Mouse (Mus musculus): ENCODE measurements at regions not wholly inside any gene's neighbourhood (a gene's known extent, or its start where the extent isn't known, plus 50 kb on each side); places are given as distances from the start of the nearest gene placed in this dataset.
"Not testable (repeated sequence)": the region's sequence is repeated elsewhere in the genome, so short reads cannot be mapped to it uniquely, and the experiment has no call there.

DNA sequence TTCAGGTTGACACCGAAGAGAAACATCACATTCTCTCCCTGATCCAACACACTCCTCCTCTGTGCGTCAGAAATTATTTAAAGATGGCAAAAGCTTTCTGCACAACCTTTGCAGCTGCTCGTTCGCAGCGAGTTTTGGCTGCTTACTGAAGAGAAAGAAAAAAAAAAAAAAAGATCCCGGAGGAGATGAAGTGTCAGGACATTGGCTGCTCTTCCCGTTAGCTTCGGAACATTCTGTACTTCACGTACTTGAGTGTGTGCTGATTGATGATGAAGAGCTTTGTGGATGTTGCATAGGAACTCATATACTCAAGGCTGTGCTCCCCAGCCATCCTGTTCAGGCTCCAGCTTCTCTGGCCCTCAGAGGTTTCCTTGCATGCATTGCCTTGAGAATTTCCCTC is 162.5 kb upstream of the Peli2 start:
- DNase-seq (ENCODE audit: low spot score), result no peak
- WGBS, result 94% methylated on average over 9 of the region's 9 CpGs
- H3K27me3 ChIP-seq (ENCODE audit: low read depth, poor library complexity, severe bottlenecking), result no peaks in the 10 kb centered on the region
- no peak overlapping the region for H3K27ac ChIP-seq (replicated peaks)
- H3K36me3 ChIP-seq, result no peaks in the 10 kb centered on the region
- H3K4me1 ChIP-seq, result no peaks in the 10 kb centered on the region
- H3K4me3 ChIP-seq, result no peak overlapping the region
- H3K9me3 ChIP-seq (replicated peaks), result no peaks in the 10 kb centered on the region

DNA sequence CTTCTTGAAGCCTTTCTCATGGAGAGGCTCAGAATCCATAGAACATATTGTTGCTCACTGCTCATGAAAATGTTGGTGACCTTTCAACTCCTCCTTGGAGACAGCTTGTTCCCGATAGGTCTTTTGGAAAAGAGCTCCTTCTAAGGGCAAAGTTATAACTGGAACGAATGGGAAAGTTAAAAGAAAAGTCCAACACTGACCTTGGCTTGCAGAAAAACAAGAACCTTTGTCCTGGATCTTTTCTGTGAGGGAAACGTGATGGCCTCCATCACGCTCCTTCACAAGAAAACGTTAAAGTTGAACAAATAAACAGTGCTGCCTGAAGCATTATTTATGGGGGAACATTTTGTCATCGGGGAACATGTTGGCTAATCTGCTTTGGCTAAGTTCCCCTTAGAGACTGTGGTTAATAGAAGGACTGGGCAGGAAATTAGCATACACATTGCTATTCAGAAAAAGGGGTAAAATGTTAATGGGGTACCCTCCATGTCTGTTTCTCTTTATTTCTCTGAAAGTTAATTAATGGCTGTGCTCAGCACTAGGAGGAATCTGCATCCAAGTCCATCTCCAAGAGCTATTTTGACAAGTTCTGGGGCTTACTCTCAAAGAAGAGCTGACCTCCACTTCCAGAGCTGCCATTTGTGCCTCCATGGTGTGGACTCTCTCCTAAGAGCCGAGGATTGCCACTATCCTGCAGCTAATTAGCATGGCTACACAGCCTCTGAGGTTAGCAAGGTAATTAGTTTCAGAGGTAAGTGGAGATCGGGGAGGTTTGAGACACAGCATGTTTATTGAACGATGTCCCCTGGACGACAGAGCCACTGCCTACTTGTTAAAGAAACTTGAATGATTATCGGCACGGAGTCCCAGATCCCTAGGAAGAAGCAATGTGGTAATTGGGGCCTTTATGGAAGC is 161.0 kb upstream of the Peli2 start:
- no peak for DNase-seq (ENCODE audit: low spot score)
- no peaks in the 10 kb centered on the region for H3K36me3 ChIP-seq
- no peaks in the 10 kb centered on the region for H3K9me3 ChIP-seq (replicated peaks)
- no peaks in the 10 kb centered on the region for H3K27me3 ChIP-seq (ENCODE audit: low read depth, poor library complexity, severe bottlenecking)
- no peak overlapping the region for H3K4me3 ChIP-seq
- H3K27ac ChIP-seq (replicated peaks), result no peak overlapping the region
- H3K4me1 ChIP-seq, result no peaks in the 10 kb centered on the region
- WGBS, result 76% methylated on average over 12 of the region's 12 CpGs

DNA sequence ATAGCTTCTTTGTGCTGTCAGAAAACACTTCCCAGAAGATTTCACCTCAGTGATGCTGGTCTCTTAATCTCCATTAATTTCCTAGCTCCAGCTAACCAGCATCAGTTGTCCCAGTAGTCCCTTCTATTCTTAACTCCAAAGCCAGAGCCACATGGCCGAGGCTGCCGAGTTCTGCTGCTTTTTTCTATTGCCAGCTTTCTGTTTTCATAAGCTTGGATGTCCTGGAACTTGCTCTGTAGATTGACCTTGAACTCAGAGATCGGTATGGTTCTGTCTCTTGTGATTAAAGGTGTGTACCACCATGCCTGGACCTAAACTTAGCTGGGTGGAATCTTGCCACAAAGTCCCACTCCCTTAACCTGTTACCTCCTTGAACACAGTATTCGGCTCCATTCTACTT is 155.8 kb upstream of the Peli2 start:
- not testable (repeated sequence) for H3K9me3 ChIP-seq (replicated peaks); H3K27me3 ChIP-seq (ENCODE audit: low read depth, poor library complexity, severe bottlenecking); H3K36me3 ChIP-seq; H3K4me3 ChIP-seq; H3K4me1 ChIP-seq; DNase-seq (ENCODE audit: low spot score); H3K27ac ChIP-seq (replicated peaks)
- 89% methylated on average over 4 of the region's 4 CpGs for WGBS

DNA sequence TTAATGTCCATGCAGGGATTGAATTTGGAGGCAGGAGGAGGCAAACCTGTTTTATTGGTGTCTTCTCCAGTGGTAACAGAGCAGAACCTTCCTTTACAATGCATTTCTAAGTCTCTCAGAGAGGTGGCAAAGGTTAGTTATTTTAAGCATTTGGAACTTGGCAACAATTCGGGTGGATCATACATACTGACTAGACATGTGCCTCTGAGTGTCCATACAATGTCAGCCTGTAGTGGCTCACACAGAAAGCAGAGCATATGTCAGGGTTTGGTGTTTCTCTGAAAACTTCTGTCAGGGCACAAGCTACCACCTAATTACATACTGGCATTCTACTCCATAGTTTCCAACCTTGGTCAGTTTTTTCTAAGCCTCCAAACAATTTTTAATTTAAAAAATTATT is 150.8 kb upstream of the Peli2 start:
- 74% methylated on average over 1 of the region's 1 CpGs for WGBS
- no peak for DNase-seq (ENCODE audit: low spot score)
- Histone ChIP-seq H3K27me3 (ENCODE audit: low read depth, poor library complexity, severe bottlenecking) (no peaks in the 10 kb centered on the region), H3K9me3 (replicated peaks) (no peaks in the 10 kb centered on the region), H3K27ac (replicated peaks) (no peak overlapping the region), H3K36me3 (no peaks in the 10 kb centered on the region), H3K4me1 (no peaks in the 10 kb centered on the region), H3K4me3 (no peak overlapping the region)

DNA sequence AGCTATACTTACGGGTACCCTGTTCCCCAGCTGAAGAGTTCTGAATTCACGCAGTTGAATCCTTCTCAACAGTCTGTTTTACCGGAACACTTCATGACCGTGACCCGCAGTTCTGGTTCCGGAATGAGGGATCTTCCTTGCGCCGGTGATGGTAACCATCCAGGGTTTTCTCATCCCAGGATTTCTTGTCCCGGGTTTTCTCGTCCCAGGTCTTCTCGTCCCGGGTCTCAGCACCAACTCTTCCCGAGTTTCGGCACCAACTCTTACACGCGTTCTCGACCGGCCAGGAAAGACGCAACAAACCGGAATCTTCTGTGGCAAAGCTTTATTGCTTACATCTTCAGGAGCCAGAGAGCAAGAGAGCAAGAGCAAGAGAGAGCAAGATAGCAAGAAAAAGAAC is 147.5 kb upstream of the Peli2 start:
- H3K27me3 ChIP-seq (ENCODE audit: low read depth, poor library complexity, severe bottlenecking); H3K4me3 ChIP-seq; H3K27ac ChIP-seq (replicated peaks); H3K4me1 ChIP-seq; DNase-seq (ENCODE audit: low spot score); H3K36me3 ChIP-seq; H3K9me3 ChIP-seq (replicated peaks): not testable (repeated sequence)
- whole genome bisulfite sequencing, result 95% methylated on average over 20 of the region's 20 CpGs

DNA sequence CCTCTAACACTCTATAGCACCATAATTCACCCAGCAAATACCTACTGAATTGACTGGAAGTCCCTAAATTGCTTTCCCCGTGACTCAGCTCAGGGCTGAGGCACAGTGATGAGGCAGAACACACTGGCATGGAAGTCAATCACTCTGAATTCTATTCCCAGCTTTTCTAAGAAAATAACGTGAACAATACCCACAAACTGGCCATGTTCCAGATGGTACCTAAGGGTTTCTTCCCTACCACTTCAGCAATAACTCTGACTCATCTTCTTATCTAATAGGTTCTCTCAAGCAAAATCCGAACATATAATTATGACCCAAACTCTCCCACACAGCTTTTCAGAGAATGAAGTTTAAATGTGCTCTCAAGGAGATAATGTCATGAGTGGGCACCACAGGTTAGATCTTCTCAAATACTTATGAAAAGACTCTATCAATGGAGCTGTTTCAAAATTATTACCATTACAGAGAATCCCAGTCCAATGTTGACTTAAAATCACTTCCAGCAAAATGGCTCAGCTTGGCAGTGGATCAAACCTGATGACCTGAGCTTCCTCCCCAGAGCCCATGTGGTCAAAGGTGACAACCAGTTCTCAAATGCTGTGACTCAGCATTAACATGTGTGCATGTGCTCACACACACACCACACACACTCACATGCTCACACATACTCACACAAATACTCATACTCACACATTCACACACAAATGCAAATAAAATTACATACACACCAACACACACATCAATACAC is 137.5 kb upstream of the Peli2 start:
- H3K4me3 ChIP-seq, result no peak overlapping the region
- no peak for DNase-seq (ENCODE audit: low spot score)
- 81% methylated on average over 3 of the region's 3 CpGs for WGBS
- no peaks in the 10 kb centered on the region for H3K36me3 ChIP-seq
- no peaks in the 10 kb centered on the region for H3K27me3 ChIP-seq (ENCODE audit: low read depth, poor library complexity, severe bottlenecking)
- H3K9me3 ChIP-seq (replicated peaks), result peaks cover 6% of the 10 kb centered on the region
- peaks cover 16% of the 10 kb centered on the region for H3K4me1 ChIP-seq
- H3K27ac ChIP-seq (replicated peaks), result no peak overlapping the region

DNA sequence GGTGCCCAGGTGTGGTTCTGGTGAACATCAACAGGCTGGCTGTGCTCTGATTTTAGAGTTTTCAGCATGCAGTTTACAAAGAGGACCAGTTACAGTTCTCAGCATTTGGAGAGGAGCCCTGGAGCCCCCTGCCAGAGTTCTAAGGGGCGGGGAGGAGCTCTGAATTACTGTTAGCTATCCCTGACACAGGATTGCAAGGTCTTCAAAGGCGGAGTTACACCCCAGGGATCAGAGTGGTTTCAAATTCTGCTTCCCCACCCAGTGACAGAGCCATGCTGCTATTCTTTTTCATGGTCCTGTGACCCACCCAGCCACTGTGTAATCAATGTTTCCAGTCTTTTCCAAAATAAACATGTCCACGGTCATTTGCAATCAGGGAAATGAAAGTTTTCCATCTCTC is 134.1 kb upstream of the Peli2 start:
- Histone ChIP-seq H3K36me3 (no peaks in the 10 kb centered on the region), H3K9me3 (replicated peaks) (peaks cover 6% of the 10 kb centered on the region), H3K4me1 (peaks cover 16% of the 10 kb centered on the region), H3K27me3 (ENCODE audit: low read depth, poor library complexity, severe bottlenecking) (no peaks in the 10 kb centered on the region), H3K4me3 (no peak overlapping the region), H3K27ac (replicated peaks) (no peak overlapping the region)
- 21% methylated on average over 3 of the region's 3 CpGs for WGBS
- no peak for DNase-seq (ENCODE audit: low spot score)

DNA sequence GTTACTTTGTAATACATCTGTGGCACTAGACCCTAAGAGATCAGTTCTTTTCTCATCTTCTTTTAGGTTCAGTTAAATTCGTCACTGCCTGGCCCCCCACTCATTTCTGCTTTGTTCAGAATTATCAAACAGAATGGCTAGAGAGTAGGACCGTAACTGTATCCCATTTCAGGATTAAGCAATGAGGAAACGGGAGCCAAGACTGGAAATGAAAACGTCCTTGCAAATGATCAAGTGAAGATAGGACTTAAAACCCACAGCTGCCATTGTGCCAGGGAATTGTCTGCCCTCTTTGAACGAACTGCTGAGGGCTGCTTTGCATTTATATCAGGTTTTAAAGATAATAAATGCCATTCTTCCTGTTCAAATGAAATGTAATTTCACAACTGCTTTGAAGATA is 133.7 kb upstream of the Peli2 start:
- Histone ChIP-seq H3K27ac (replicated peaks) (no peak overlapping the region), H3K36me3 (no peaks in the 10 kb centered on the region), H3K27me3 (ENCODE audit: low read depth, poor library complexity, severe bottlenecking) (no peaks in the 10 kb centered on the region), H3K4me3 (no peak overlapping the region), H3K9me3 (replicated peaks) (peaks cover 6% of the 10 kb centered on the region), H3K4me1 (peaks cover 16% of the 10 kb centered on the region)
- no peak for DNase-seq (ENCODE audit: low spot score)
- WGBS, result 23% methylated on average over 5 of the region's 5 CpGs

DNA sequence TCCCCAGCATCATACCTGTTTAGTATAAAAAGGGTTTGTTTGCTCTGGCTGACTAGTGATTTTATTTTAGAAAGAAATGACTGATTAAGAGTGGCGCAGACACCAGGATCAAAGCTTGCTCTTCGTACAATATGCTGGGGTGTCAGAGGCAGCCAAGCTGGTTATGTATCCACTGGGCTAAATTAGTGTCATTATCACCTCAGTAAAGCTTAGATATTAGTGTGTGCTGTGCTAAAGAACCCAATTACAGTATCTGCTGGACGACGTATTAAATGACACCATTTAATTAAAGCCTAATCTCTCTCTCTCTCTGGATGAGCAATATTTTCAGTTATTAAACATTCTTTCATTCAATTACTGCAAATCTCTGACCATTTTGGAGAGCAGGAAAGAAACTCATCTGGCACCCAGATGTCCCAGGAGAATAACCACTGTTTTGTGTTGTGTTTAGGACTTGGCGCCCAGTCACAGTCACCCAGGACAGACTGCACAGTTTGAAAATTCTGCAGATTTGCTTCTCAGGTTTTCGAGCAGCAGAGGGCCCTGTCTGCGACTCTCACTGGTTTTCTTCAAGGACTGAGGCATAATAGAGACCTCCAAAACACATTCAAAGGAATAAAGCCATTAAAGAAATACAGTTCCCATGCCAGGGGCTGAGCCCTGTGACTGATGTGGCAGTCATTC is 133.1 kb upstream of the Peli2 start:
- H3K4me1 ChIP-seq, result peaks cover 16% of the 10 kb centered on the region
- no peak overlapping the region for H3K27ac ChIP-seq (replicated peaks)
- no peak overlapping the region for H3K4me3 ChIP-seq
- no peak for DNase-seq (ENCODE audit: low spot score)
- no peaks in the 10 kb centered on the region for H3K27me3 ChIP-seq (ENCODE audit: low read depth, poor library complexity, severe bottlenecking)
- H3K9me3 ChIP-seq (replicated peaks), result peaks cover 6% of the 10 kb centered on the region
- 75% methylated on average over 7 of the region's 7 CpGs for WGBS
- no peaks in the 10 kb centered on the region for H3K36me3 ChIP-seq

DNA sequence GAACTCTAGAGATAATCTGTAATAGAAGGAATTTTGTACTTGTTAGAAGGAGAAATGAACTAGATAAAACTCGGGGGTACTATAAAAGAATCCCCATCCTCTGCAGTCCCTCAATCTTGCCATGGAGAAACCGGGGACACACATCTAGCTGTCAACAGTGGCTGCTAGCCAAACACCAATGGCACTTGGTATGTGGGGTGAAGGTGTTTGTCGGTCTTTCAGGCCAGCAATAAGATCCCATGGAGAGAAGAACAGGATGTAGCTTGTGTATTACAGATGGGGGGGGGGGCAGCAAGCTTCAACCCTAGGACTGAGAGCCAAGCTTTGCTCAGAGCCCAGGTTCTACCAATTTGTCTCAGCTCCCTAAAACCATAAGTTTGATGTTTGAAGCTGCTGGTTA is 132.5 kb upstream of the Peli2 start:
- peaks cover 16% of the 10 kb centered on the region for H3K4me1 ChIP-seq
- no peak for DNase-seq (ENCODE audit: low spot score)
- no peak overlapping the region for H3K27ac ChIP-seq (replicated peaks)
- H3K9me3 ChIP-seq (replicated peaks), result peaks cover 6% of the 10 kb centered on the region
- no peak overlapping the region for H3K4me3 ChIP-seq
- H3K36me3 ChIP-seq, result no peaks in the 10 kb centered on the region
- 91% methylated on average over 3 of the region's 3 CpGs for WGBS
- H3K27me3 ChIP-seq (ENCODE audit: low read depth, poor library complexity, severe bottlenecking), result no peaks in the 10 kb centered on the region

DNA sequence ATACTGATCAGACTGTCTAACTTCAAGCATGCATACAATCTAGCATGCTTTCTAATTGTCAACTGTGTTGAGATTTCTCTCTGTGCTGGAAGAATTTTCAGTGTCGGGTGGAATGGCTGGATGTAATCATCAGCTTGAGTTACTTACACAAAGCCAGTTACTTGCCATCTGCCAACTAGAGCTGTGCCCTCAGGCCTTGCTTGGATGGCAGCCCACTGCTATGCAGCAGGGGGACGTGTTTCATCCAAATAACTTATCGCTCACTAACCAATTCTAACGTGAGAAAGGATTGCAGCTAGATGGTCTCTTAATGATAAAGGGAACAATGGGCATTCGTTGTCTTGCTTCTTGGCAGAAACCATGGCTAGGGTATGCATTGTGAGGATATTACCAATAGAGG is 131.3 kb upstream of the Peli2 start:
- Histone ChIP-seq H3K27me3 (ENCODE audit: low read depth, poor library complexity, severe bottlenecking) (no peaks in the 10 kb centered on the region), H3K4me3 (no peak overlapping the region), H3K9me3 (replicated peaks) (peaks cover 6% of the 10 kb centered on the region), H3K36me3 (no peaks in the 10 kb centered on the region), H3K27ac (replicated peaks) (no peak overlapping the region), H3K4me1 (peaks cover 16% of the 10 kb centered on the region)
- WGBS, result 88% methylated on average over 5 of the region's 5 CpGs
- DNase-seq (ENCODE audit: low spot score), result no peak

DNA sequence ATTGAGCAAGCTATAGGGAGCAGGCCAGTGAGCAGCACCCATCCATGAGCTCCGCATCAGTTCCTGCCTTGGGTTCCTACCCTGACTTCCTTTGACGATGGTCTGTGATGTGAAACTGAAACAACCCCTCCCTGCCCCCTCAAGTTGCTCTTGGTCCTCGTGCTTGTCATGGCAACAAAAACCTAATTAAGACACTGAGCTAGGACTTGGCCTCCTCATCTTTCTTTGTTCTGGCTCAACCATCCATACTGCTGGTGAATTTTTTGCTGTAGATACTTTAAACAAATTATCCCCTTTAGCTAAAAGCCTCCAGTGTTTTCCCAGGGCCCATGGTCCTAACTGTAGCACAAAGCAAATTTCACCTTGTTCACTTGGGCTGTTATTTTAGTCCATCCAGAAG is 129.9 kb upstream of the Peli2 start:
- H3K4me3 ChIP-seq, result no peak overlapping the region
- no peaks in the 10 kb centered on the region for H3K9me3 ChIP-seq (replicated peaks)
- H3K4me1 ChIP-seq, result peaks cover 16% of the 10 kb centered on the region
- no peak for DNase-seq (ENCODE audit: low spot score)
- no peaks in the 10 kb centered on the region for H3K36me3 ChIP-seq
- 81% methylated on average over 3 of the region's 3 CpGs for WGBS
- H3K27me3 ChIP-seq (ENCODE audit: low read depth, poor library complexity, severe bottlenecking), result no peaks in the 10 kb centered on the region
- H3K27ac ChIP-seq (replicated peaks), result no peak overlapping the region

DNA sequence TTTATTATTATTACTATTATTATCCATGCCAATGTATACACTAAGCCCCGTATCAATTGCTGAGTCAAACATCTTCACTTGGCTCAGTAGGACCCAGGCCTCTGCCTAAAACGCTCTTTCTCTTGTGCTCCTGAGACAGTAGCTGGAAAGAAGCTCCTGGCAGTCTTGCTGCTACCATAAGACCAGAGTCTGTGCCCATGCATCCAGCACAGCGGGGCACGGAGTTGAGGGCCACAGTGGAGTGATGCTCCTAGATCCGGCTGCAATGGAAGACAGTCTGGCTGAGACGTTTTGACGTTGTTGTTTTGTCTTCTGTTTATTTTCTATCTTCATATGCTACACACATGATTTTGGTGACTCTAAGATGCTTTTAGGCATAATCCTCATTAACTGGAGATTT is 129.1 kb upstream of the Peli2 start:
- H3K36me3 ChIP-seq, result no peaks in the 10 kb centered on the region
- H3K4me1 ChIP-seq, result peaks cover 13% of the 10 kb centered on the region
- no peak for DNase-seq (ENCODE audit: low spot score)
- WGBS, result 95% methylated on average over 7 of the region's 7 CpGs
- H3K27me3 ChIP-seq (ENCODE audit: low read depth, poor library complexity, severe bottlenecking), result no peaks in the 10 kb centered on the region
- H3K9me3 ChIP-seq (replicated peaks), result no peaks in the 10 kb centered on the region
- H3K27ac ChIP-seq (replicated peaks), result no peak overlapping the region
- no peak overlapping the region for H3K4me3 ChIP-seq

Measured in midbrain, embryonic 10.5 days (tissue).